14 mouse cellular contexts compared by ENCODE assay signal in genomic region chr2:178771881-178772280, GRCm38 (mm10).
"Had no signal": no experiment of that assay in that cellular context is flagged by ENCODE, and none has a peak within 500 bp of the region (broad histone marks: within the 10 kb centered on the region; RNA-seq: fewer than 3 reads in every experiment).

No protein-coding gene starts in this region.

- DNase-seq: lung, adult 18-20 months; lung, postnatal 4 days; right cerebral cortex, adult 18-20 months; right cerebral cortex, postnatal 25 days; spleen, adult 18-20 months; thymus, adult 2 months; thymus, postnatal 25 days had no signal

- H3K4me3 ChIP-seq: midbrain, embryonic 10.5 days; midbrain, embryonic 12.5 days; myocyte; neural tube, embryonic 13.5 days; neural tube, embryonic 15.5 days; stomach, embryonic 15.5 days had no signal

- H3K27me3 ChIP-seq: midbrain, embryonic 12.5 days; neural tube, embryonic 13.5 days; neural tube, embryonic 15.5 days; stomach, embryonic 15.5 days had no signal

- H3K4me1 ChIP-seq: midbrain, embryonic 10.5 days; stomach, embryonic 15.5 days had no signal

- H3K9me3 ChIP-seq: midbrain, embryonic 10.5 days; midbrain, embryonic 12.5 days; neural tube, embryonic 13.5 days; neural tube, embryonic 15.5 days; stomach, embryonic 15.5 days had no signal

- H3K36me3 ChIP-seq: midbrain, embryonic 10.5 days; midbrain, embryonic 12.5 days; neural tube, embryonic 13.5 days; neural tube, embryonic 15.5 days; stomach, embryonic 15.5 days had no signal

- H3K27ac ChIP-seq: midbrain, embryonic 10.5 days; midbrain, embryonic 12.5 days; neural tube, embryonic 13.5 days; neural tube, embryonic 15.5 days; stomach, embryonic 15.5 days; stomach, postnatal 0 days had no signal
